Mouse (Mus musculus) 416B (cell line): ENCODE data around the gene Klrb1f.
"Not testable (repeated sequence)": the region's sequence is repeated elsewhere in the genome, so short reads cannot be mapped to it uniquely, and the experiment has no call there.

Experiments used
- DNase-seq: peaks from one replicate; pipeline ENCODE4 v3.0.0; 2011; ENCODE audit warnings: low read depth

The Klrb1f gene

GRCm38 (mm10) chr6:129045601-129046000, at the start of gene Klrb1f:
Gene Klrb1f, plus strand, starts transcription at chr6:129045901.
- no peak for DNase-seq

DNA sequence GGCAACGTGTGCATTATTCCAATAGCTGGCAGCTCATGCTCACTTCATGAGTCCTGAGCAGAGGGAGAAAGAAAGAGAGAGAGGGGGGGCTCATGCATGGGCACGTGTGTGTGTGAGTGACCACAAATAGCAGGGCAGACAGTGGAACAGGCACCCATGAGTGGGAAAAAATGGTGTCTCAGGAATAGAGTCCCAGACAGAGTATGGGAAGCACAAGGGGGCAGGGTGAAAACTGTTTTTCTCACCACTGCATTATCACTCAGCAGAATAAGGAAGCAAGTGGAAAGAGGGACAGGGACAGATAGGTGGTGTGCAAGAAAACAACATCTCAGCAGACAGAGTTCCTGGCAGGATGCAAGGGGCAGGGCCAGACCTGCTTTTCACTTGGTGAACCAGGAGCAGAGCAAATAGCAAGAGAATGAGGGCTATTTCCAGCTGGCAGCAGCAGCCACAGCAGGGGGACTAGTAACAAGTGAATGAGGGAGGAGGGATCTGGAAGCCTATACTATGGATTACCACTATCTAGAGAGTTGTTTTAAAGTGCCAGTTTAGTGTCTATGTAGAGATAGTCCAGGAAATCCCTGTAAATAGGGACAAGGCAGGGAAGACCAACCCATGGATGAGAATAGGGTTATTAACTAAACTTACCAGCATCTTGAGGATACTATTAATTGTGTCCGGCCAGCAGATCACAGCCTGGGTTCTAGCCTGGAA, 49.5 kb upstream of the Klrb1f start:
- DNase-seq, result peak; percentile 46

DNA sequence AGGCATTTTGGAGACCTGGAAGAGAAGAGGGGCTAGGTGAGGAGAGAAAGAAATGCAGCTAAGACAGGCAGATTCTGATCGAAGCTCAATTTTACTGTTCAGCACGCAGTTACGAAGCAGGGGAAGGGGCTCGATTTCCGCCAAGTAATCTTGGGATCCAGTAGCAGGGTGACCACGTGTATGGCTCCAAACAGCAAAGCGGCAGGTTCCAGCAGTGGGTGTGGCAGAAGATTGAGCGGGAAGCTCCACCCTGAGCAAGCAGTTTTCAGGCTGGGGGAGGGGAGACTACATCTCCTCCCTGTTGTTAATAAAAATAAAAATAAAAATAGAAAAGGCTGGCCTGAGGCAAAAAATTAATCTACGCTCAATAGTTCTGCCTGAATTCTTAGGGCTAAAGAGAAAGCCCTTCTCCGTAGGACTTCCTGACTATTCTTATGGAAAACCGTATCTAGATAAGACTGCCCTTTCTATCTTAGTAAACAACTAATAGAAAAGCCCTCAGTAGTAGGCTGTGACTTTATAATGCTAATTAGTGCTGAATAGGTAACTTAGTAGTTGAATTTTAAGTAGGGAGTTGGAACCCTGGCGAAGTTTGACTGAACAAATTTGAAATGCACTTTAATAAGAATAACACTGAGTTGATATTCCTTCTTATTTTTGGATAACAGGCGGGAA, 48.8 kb upstream of the Klrb1f start:
- no peak for DNase-seq

- no peak for DNase-seq
These were observed 44.3 kb upstream of the Klrb1f start for GRCm38 (mm10) chr6:129001392-129001791.

DNA sequence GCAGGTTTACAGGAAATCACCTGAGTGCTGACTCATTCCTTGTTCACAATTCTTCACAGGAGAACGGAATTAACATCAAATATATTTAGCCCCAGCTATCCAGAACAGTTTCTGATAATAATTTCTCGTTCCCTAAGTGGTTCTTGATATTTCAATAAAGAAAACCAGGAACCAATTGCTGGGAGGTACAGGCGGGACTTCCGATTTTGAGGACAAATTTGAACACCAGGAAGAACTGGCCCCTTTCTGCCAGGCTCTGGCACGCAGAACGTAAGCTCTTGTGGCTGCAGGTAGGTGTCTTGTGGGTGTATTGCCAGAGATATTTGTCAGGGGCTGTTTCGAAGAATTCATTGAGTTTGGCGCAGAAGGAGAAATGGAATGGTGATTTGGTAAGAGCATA, 37.1 kb upstream of the Klrb1f start:
- DNase-seq, result no peak

DNA sequence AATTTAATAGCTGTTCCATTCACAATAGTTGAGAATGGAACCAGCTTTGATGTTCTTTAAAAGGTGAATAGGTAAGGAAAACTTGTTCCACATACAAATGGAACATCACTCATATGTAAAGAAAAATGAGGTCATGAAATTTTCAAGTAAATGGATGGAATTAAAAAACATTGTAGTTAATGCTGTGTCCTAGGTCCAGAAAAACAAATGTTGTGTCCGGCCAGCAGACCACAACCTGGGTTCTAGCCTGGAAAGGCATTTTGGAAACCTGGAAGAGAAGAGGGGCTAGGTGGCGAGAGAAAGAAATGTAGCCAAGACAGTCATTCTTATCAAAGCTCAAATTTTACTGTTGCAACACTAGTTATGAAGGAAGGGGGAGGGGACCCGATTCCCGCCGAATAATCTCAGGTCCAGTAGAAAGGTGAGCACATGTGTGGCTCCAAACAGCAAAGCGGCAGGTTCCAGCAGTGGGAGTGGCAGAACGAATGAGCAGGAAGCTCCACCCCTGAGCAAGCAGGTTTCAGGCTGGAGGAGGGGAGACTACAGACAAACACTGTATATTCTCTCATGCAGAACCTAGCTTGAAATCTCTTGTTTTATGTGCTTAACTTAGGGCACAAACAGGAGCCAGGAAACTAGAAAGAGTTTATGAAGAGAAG, 35.7 kb upstream of the Klrb1f start:
- DNase-seq, result not testable (repeated sequence)

- no peak for DNase-seq
These were observed 35.2 kb upstream of the Klrb1f start for GRCm38 (mm10) chr6:129010505-129010873.

DNA sequence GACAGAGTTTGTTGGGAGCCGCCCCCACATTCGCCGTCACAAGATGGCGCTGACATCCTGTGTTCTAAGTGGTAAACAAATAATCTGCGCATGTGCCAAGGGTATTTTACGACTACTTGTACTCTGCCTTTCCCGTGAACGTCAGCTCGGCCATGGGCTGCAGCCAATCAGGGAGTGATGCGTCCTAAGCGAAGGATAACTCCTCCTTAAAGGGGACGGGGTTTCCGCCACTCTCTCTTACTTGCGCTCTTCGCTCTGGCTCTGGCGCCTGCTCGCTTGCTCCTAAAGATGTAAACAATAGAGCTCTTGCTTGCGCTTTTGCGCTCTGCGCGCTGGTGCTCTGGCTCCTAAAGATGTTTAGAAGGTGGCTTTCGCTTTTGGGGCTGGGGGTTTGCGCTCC, 33.7 kb upstream of the Klrb1f start:
- DNase-seq, result not testable (repeated sequence)

- DNase-seq, result no peak
These were observed 32.7 kb upstream of the Klrb1f start for GRCm38 (mm10) chr6:129012966-129013365.

DNA sequence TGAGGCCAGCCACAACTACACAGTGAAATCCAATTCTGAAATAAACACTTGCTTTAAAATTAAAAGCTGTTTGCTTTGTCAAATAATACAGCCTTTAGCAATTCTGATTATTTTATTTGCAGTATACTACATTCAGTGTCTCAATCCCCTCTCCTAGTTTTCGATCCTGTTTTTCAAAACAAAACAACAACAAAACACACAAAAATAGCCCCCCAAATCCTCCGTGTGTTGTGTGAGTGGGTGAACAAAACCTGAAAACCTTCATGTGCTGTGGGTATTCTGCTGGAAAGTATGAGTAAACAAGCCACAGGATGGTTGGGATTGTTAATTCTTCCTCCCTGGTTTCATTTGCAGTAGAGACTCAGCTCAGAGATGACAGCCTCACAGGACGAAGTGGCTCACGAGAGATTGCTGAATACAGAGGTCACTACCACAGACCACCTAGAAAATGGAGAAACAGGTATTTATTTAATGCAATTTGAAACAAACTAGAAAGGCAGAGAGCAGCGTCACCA, 31.9 kb upstream of the Klrb1f start:
- DNase-seq, result peak; percentile 15

- peak; percentile 26 for DNase-seq
These were observed 31.3 kb upstream of the Klrb1f start for GRCm38 (mm10) chr6:129014399-129014798.

GRCm38 (mm10) chr6:129027451-129028248, 18.1 kb upstream of the Klrb1f start:
- no peak for DNase-seq

- DNase-seq, result peak; percentile 48
These were observed 15.4 kb upstream of the Klrb1f start for GRCm38 (mm10) chr6:129030175-129030824.

DNA sequence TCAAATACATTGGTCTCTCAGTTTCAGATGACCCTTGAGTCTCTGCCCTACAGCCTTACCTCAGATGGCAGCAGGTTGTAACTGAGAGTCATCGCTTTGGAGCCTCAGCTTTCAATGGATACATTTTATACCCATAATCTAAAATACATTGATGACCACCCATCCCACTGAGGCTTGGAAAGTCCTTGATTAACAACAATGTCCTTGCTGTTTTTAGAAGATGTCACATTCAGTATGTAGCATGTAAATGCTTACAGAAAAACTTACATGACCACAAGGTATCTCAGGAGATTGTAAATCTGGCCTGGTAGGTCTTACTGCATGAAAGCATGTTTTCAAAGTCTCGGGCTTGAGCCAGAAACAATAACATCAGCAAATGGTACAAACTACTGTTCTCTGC, 14.7 kb upstream of the Klrb1f start:
- DNase-seq, result no peak

DNA sequence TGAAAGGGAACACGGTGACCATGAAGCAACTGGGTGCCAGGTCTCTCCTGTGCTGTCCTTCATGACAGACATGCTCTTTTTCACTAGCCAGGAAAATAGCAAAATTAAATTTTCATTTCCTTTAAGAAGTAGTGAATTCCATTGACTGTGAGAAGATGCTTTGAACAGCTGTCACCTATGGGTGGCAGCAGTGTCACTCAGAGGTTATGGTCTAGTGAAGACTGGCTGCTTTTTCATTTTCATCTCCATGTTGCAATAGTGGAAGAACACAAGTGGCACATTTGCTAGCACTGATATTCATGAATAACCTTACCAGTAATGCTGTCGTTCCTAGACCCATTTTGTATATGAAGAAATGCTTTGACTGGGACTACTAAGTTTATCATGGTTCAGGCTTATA, 12.3 kb upstream of the Klrb1f start:
- peak; percentile 89 for DNase-seq

DNA sequence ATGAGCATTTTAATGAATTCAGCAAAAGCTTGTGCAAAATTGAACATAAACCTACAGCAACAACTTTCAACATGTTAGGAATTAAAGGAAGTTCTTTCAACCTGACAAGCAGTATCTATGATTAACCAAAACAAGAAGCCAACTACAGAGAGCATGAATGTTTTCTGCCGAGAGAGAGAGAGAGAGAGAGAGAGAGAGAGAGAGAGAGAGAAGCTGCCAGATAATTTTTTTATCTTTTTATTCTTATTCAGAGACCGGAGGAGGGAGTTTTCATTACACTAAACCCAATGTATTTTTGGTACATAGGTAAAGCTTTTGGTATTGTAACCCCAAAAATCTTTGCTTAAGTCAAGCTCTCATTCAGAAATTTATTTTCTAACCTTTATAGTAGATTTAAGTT, 10.7 kb upstream of the Klrb1f start:
- DNase-seq, result no peak

DNA sequence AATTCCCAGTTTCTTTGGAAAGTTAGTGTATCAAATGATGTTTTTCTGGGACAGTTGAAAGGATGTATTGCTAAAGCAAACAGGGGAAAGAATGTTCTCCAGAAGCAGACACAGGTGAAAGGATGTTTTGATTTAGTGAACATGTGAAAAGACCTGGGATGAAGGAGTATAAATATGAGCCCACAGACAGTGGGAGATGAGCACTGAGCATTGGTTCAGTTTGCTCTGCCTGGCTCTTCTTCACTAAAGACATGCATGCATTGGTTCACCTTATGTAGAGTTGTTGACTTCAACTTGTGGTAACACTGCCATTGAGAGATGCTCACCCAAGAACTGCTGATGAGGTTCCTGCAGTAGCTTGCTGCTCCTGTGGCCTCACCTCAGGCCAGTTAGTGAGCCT, 9.4 kb upstream of the Klrb1f start:
- DNase-seq, result no peak

- peak; percentile 86 for DNase-seq
These were observed 8.7 kb upstream of the Klrb1f start for GRCm38 (mm10) chr6:129036890-129037463.

GRCm38 (mm10) chr6:129041470-129041869, 4.2 kb upstream of the Klrb1f start:
- DNase-seq, result no peak

GRCm38 (mm10) chr6:129042470-129042869, 3.2 kb upstream of the Klrb1f start:
- peak; percentile 32 for DNase-seq

GRCm38 (mm10) chr6:129048381-129048780, 2.7 kb downstream of the Klrb1f start:
- DNase-seq, result peak; percentile 69
